Mouse (Mus musculus) stomach, embryonic 15.5 days (tissue): ENCODE results near the gene Rcvrn. TPM values are rescaled to one million over a fixed set of nuclear protein-coding genes. Genes with fewer than 3 reads are reported as not detected.

Experiments
- ATAC-seq: fragments of 200-750 bp; cut with Nextera tagmentation; 2 replicates; pipeline ENCODE4 v1.8.0; 2017; ENCODE audit warnings: low read depth, moderate number of reproducible peaks, moderate TSS enrichment; ENCODE audit not compliant: insufficient read depth, low FRiP score
- H3K27ac ChIP-seq: fragments of 300-500 bp; sonication (generic); 2 replicates; pipeline ENCODE4 v1.5.1; 2015; ENCODE audit warnings: mild to moderate bottlenecking, inconsistent platforms
- H3K27me3 ChIP-seq: fragments of 300-500 bp; sonication (generic); replicated peaks from 2 replicates; pipeline ENCODE4 v1.6.1; 2015; ENCODE audit warnings: inconsistent platforms
- H3K36me3 ChIP-seq: fragments of 300-500 bp; sonication (generic); 2 replicates; pipeline ENCODE4 v1.6.1; 2015; ENCODE audit warnings: inconsistent platforms
- H3K4me1 ChIP-seq: fragments of 300-500 bp; sonication (generic); 2 replicates; pipeline ENCODE4 v1.6.1; 2015; ENCODE audit warnings: inconsistent platforms
- H3K4me2 ChIP-seq: fragments of 300-500 bp; sonication (generic); 2 replicates; pipeline ENCODE4 v1.6.1; 2015; ENCODE audit warnings: mild to moderate bottlenecking, inconsistent platforms
- H3K4me3 ChIP-seq: fragments of 300-500 bp; sonication (generic); replicated peaks from 2 replicates; pipeline ENCODE4 v1.5.1; 2015; ENCODE audit warnings: inconsistent platforms
- H3K9ac ChIP-seq: fragments of 300-500 bp; sonication (generic); 2 replicates; pipeline ENCODE4 v1.6.1; 2015; ENCODE audit warnings: inconsistent platforms
- H3K9me3 ChIP-seq: fragments of 300-500 bp; sonication (generic); 2 replicates; pipeline ENCODE4 v1.6.1; 2016; ENCODE audit warnings: inconsistent platforms
- WGBS: fragments of 180-500 bp; shearing (Covaris S2); methylation state at CpG from one replicate; pipeline ENCODE4 v1.1.7; 2015; 5-methylcytosine and 5-hydroxymethylcytosine counted together
- polyA plus RNA-seq: library from polyadenylated mRNA; unstranded; fragments of >200 nt; fragmentation: Nextera tagmentation; extraction: Ambion mirVana; gene quantifications from 2 replicates; pipeline ENCODE4 v1.2.1, GENCODE M21; 2015

Gene Rcvrn
- polyA plus RNA-seq, 1 experiment from 2014 or later, result not detected

DNA sequence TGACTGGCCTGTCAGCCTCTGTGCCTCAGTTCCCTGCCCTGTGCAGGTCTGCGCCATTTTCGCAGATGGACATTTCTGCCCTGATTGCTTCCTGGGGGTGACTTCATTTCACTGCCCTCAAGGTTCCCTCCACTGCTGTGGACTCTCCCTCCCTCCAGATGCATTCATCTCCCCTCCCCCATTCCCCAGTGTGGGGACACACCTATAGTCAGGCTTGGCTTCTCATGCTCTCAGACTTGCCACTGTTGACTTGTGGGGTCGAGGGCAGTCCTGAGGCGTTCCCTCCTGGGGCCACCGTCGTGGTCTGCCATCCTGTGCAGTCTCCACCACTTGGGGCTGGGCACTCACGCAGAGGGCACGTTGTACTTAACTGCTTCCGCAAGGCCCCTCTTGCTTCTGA is 38.3 kb upstream of the Rcvrn start:
- Histone ChIP-seq H3K4me3 (no peak overlapping the region), H3K9me3 (no peaks in the 10 kb centered on the region), H3K36me3 (no peaks in the 10 kb centered on the region), H3K27me3 (no peaks in the 10 kb centered on the region), H3K4me2 (no peak overlapping the region), H3K4me1 (peaks cover 5% of the 10 kb centered on the region; the same call in 1 of the 2 replicates), H3K9ac (no peak overlapping the region), H3K27ac (no peak overlapping the region)
- ATAC-seq, result no peak
- 83% methylated on average over 9 of the region's 9 CpGs for WGBS

DNA sequence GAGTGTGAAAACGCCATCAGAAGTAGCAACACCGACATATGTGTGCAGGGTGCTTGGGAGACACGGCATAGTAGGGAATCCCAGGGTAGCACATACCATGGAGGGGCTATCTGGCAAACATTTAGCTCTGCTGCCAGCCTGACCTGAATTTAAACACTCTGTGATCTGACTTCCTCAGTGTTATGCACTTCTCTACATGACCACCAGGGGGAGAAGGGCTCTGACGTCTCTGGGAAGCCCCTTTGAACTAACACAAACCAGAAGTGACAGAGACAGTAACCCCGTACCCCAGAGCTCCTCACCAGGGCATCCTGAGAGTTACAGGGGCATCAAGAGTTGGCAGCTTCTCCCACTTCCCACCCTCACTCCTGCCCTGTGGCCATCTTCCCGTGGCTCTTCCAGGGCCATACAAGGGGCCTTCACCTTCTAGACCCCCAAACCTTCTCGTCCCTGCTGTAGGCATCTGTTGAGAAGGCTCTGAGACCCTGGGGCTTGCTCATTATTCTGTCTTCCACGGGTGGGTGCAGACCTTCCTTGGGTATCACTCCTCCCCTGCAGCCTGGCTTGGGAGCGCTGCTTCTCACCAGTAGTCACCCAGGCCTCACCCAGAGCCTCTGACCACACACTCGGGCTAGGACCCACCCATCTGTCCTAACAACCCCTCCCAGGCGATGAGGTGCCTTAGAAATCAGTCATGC is 37.3 kb upstream of the Rcvrn start:
- ATAC-seq, result no peak
- Histone ChIP-seq H3K4me1 (peaks cover under 1% of the 10 kb centered on the region; the same call in 1 of the 2 replicates), H3K27me3 (no peaks in the 10 kb centered on the region), H3K9me3 (no peaks in the 10 kb centered on the region), H3K4me3 (no peak overlapping the region), H3K4me2 (no peak overlapping the region), H3K27ac (no peak overlapping the region), H3K9ac (no peak overlapping the region), H3K36me3 (no peaks in the 10 kb centered on the region)
- 49% methylated on average over 11 of the region's 11 CpGs for WGBS

DNA sequence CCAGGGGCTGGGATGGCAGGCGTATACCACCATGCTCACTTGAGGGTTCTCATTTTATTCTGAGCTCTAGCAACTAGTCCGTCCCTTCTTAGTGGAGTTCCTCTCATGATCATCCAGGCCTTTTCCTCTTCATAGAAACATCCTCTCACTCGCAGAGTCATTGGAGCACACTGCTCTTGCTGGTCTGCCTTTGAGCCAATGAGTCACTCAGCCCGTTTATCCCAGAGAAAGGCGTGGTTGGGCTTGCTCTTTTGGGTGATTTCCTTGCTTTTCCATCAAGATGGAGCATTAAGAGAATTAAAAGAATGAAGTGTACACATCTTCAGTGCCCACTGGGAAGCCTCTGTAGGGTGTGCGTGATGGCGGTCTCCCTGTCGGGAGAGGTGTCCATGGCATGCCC is 33.7 kb upstream of the Rcvrn start:
- no peak for ATAC-seq

GRCm38 (mm10) chr11:67663437-67663836 is 31.7 kb upstream of the Rcvrn start:
- H3K4me1 ChIP-seq, result no peaks in the 10 kb centered on the region
- 92% methylated on average over 4 of the region's 4 CpGs for WGBS

More for the DNA sequence above, 33.7 kb upstream of the Rcvrn start:
- Histone ChIP-seq H3K9ac (no peak overlapping the region), H3K4me1 (no peaks in the 10 kb centered on the region), H3K9me3 (no peaks in the 10 kb centered on the region), H3K36me3 (no peaks in the 10 kb centered on the region), H3K4me2 (no peak overlapping the region), H3K27me3 (no peaks in the 10 kb centered on the region), H3K27ac (no peak overlapping the region), H3K4me3 (no peak overlapping the region)
- 81% methylated on average over 8 of the region's 8 CpGs for WGBS

DNA sequence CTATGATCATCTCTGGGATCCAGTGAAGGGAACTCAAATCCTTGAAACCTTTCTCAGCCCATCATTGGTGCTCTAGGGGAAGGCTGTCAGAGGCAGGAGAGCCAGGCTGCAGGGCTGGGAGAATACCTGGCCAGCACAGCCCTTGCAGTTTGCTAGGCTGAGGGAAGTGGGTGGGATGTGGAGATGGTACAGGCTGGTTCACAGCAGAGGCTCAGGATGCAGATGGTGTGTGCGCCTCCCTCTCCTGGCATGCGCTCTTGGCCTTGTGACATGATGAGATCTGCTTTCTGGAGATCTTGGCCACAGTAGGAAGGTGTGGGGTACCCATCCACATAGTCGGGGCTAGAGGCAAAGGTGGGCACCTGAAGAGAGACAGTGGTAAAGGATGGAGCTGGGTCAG is 30.9 kb upstream of the Rcvrn start:
- no peak overlapping the region for H3K4me2 ChIP-seq
- H3K4me1 ChIP-seq, result no peaks in the 10 kb centered on the region
- H3K9me3 ChIP-seq, result no peaks in the 10 kb centered on the region
- ATAC-seq, result no peak
- WGBS, result 78% methylated on average over 2 of the region's 3 CpGs
- no peak overlapping the region for H3K9ac ChIP-seq
- no peaks in the 10 kb centered on the region for H3K27me3 ChIP-seq
- H3K27ac ChIP-seq, result no peak overlapping the region
- H3K4me3 ChIP-seq, result no peak overlapping the region
- no peaks in the 10 kb centered on the region for H3K36me3 ChIP-seq

More at GRCm38 (mm10) chr11:67663437-67663836, 31.7 kb upstream of the Rcvrn start:
- no peak for ATAC-seq
- H3K36me3 ChIP-seq, result no peaks in the 10 kb centered on the region
- no peaks in the 10 kb centered on the region for H3K9me3 ChIP-seq
- H3K9ac ChIP-seq, result no peak overlapping the region
- no peak overlapping the region for H3K27ac ChIP-seq
- H3K4me2 ChIP-seq, result no peak overlapping the region
- no peak overlapping the region for H3K4me3 ChIP-seq
- H3K27me3 ChIP-seq, result no peaks in the 10 kb centered on the region

DNA sequence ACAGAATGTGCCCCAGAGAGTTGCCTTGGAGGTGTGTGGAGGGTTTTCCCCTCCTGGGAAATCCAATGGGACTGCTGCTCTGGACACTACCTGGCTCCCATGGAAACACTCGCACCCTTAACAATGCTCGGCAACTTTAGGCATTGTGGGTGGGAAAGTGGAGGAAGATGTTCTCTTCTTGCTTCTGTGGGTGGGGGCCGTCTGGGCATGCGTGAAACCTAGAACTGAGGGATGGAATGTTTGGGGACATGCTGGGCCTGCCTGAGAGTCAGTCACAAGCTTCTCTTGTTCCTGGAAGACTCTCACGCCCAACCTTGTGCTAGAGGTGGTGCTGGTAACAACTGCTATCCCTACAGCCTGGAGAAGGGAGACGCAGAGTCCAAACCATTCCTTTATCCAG is 30.2 kb upstream of the Rcvrn start:
- no peak for ATAC-seq
- Histone ChIP-seq H3K4me2 (no peak overlapping the region), H3K27me3 (no peaks in the 10 kb centered on the region), H3K27ac (no peak overlapping the region), H3K9ac (no peak overlapping the region), H3K36me3 (no peaks in the 10 kb centered on the region), H3K9me3 (no peaks in the 10 kb centered on the region), H3K4me1 (no peaks in the 10 kb centered on the region), H3K4me3 (no peak overlapping the region)
- 86% methylated on average over 6 of the region's 6 CpGs for WGBS

GRCm38 (mm10) chr11:67666129-67666528 is 29.0 kb upstream of the Rcvrn start:
- Histone ChIP-seq H3K9me3 (no peaks in the 10 kb centered on the region), H3K4me1 (no peaks in the 10 kb centered on the region), H3K36me3 (no peaks in the 10 kb centered on the region), H3K4me2 (no peak overlapping the region), H3K27me3 (no peaks in the 10 kb centered on the region), H3K27ac (no peak overlapping the region), H3K4me3 (no peak overlapping the region), H3K9ac (no peak overlapping the region)
- 76% methylated on average over 5 of the region's 5 CpGs for WGBS
- ATAC-seq, result no peak

GRCm38 (mm10) chr11:67667531-67668332 is 27.4 kb upstream of the Rcvrn start:
- no peak overlapping the region for H3K27ac ChIP-seq
- no peak for ATAC-seq

GRCm38 (mm10) chr11:67668460-67669007 is 26.6 kb upstream of the Rcvrn start:
- H3K27ac ChIP-seq, result no peak overlapping the region
- no peak for ATAC-seq
- H3K4me3 ChIP-seq, result no peak overlapping the region
- no peaks in the 10 kb centered on the region for H3K27me3 ChIP-seq
- WGBS, result 85% methylated on average over 3 of the region's 3 CpGs
- H3K4me2 ChIP-seq, result no peak overlapping the region
- no peak overlapping the region for H3K9ac ChIP-seq
- no peaks in the 10 kb centered on the region for H3K4me1 ChIP-seq
- H3K36me3 ChIP-seq, result no peaks in the 10 kb centered on the region
- H3K9me3 ChIP-seq, result no peaks in the 10 kb centered on the region

More at GRCm38 (mm10) chr11:67667531-67668332, 27.4 kb upstream of the Rcvrn start:
- no peaks in the 10 kb centered on the region for H3K9me3 ChIP-seq
- 81% methylated on average over 13 of the region's 13 CpGs for WGBS
- H3K4me1 ChIP-seq, result no peaks in the 10 kb centered on the region
- H3K4me3 ChIP-seq, result no peak overlapping the region
- H3K9ac ChIP-seq, result no peak overlapping the region
- no peak overlapping the region for H3K4me2 ChIP-seq
- no peaks in the 10 kb centered on the region for H3K36me3 ChIP-seq
- H3K27me3 ChIP-seq, result no peaks in the 10 kb centered on the region

DNA sequence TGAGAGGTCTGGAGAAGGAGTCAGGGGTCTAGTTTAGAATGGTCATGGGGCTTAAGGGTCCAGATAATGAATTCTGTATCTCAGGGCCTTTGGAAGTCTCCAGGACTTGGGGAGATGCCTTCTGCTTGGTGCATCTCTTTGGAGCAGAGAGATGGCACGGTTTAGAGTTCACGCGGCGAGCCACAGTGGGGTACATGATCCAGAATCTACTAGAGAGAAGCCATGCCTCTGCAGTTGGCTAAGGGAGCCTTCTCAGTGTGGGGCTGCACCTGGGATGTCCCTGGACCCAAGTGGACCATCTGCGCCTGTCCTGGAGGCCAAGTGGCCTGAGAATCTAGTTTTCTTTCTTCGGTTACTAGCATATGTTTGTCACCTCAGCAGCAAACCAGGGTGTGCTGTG is 25.1 kb upstream of the Rcvrn start:
- 99% methylated on average over 6 of the region's 6 CpGs for WGBS
- Histone ChIP-seq H3K4me1 (no peaks in the 10 kb centered on the region), H3K27me3 (no peaks in the 10 kb centered on the region), H3K9me3 (no peaks in the 10 kb centered on the region), H3K36me3 (no peaks in the 10 kb centered on the region), H3K27ac (no peak overlapping the region), H3K4me2 (no peak overlapping the region), H3K4me3 (no peak overlapping the region), H3K9ac (no peak overlapping the region)
- no peak for ATAC-seq

DNA sequence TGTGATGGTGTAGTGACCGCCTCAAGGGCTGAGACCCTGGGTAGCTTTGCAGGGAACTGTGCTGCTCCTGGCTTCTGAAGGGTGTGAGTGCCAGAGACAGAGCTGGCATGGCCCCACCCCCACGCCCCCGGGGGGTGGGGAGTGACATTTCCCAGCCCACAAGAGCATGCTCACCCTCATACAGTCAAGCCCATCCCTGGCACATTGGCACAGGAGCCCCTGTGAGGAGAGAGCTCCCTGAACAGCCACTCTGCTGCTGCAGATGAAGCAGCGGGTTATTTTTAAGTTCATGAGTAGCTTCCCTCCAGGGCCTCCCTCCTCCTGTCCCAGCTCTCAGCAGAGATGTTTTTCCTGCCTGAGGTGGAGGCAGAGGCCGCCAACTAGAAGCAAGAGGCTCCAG is 23.0 kb upstream of the Rcvrn start:
- 75% methylated on average over 5 of the region's 5 CpGs for WGBS
- Histone ChIP-seq H3K27ac (no peak overlapping the region), H3K9ac (no peak overlapping the region), H3K9me3 (no peaks in the 10 kb centered on the region), H3K36me3 (no peaks in the 10 kb centered on the region), H3K4me2 (no peak overlapping the region), H3K27me3 (no peaks in the 10 kb centered on the region), H3K4me3 (no peak overlapping the region), H3K4me1 (no peaks in the 10 kb centered on the region)
- no peak for ATAC-seq
